ENCODE assay signal across 15 mouse cellular contexts in genomic region chr14:25366009-25366408, GRCm38 (mm10).
A peak's percentile ranks its signal among the peaks of the same experiment; 100 is the strongest.
DNase-seq lines count a peak whose midpoint lies in the region; ATAC-seq and TF ChIP-seq lines count a peak whose summit lies in the region.
"Had no signal": no experiment of that assay in that cellular context is flagged by ENCODE, and none has a peak within 500 bp of the region (broad histone marks: within the 10 kb centered on the region; RNA-seq: fewer than 3 reads in every experiment).

No protein-coding gene starts in this region.

- ATAC-seq in lung, postnatal 0 days: no peak
- no peak for ATAC-seq in limb, embryonic 15.5 days (ENCODE audit: insufficient number of reproducible peaks, low FRiP score, low TSS enrichment, low read depth)
- ATAC-seq: activated CD4-positive, CD25-positive, alpha-beta regulatory T cell, adult 4 months had no signal

- peak overlapping the region; percentile 38; the same call in 1 of the 2 replicates for H3K27ac ChIP-seq in lung, postnatal 0 days (ENCODE audit: low read length)
- peak overlapping the region; percentile 30; the same call in 1 of the 2 replicates for H3K27ac ChIP-seq in limb, embryonic 15.5 days
- H3K27ac ChIP-seq: liver, embryonic 13.5 days; midbrain, embryonic 12.5 days; neural tube, embryonic 13.5 days; stomach, postnatal 0 days had no signal

- DNase-seq in adrenal gland, postnatal 10 days: peak; percentile 65
- no peak for DNase-seq in adrenal gland, postnatal 25 days
- peak; percentile 32 to 35 for DNase-seq in frontal cortex, postnatal 36 days (ENCODE audit: low spot score in 2 of 2)
- DNase-seq in frontal cortex, postnatal 25 days (ENCODE audit: low spot score in 2 of 2): no peak
- peak; percentile 46 for DNase-seq in lung, postnatal 0 days (ENCODE audit: low spot score)
- no peak for DNase-seq in lung, postnatal 36 days
- DNase-seq in layer of hippocampus, postnatal 14 days (ENCODE audit: low spot score in 2 of 2): no peak
- DNase-seq: gastrocnemius, postnatal 36 days; kidney, postnatal 25 days; liver, embryonic 13.5 days had no signal

- peaks cover 7% of the 10 kb centered on the region; the same call in 1 of the 2 replicates for H3K4me1 ChIP-seq in lung, postnatal 0 days (ENCODE audit: insufficient read depth, low read depth, low read length)
- peaks cover 37% of the 10 kb centered on the region for H3K4me1 ChIP-seq in limb, embryonic 15.5 days
- H3K4me1 ChIP-seq: liver, embryonic 13.5 days had no signal

- 42% methylated on average over 5 of the region's 5 CpGs for WGBS in lung, postnatal 0 days
- 75% methylated on average over 5 of the region's 5 CpGs for WGBS in limb, embryonic 15.5 days

- TF ChIP-seq CTCF in lung, postnatal 0 days (IDR thresholded peaks at IDR 0.05): no peak

- no peak for TF ChIP-seq EP300 in lung, postnatal 0 days (IDR thresholded peaks at IDR 0.05)

- H3K9ac ChIP-seq in lung, postnatal 0 days (replicated peaks; ENCODE audit: low read depth): no peak overlapping the region
- no peak overlapping the region for H3K9ac ChIP-seq in limb, embryonic 15.5 days
- H3K9ac ChIP-seq: liver, embryonic 13.5 days; midbrain, embryonic 12.5 days; neural tube, embryonic 13.5 days had no signal

- H3K36me3 ChIP-seq in lung, postnatal 0 days (ENCODE audit: insufficient read depth, low read length): no peaks in the 10 kb centered on the region
- no peaks in the 10 kb centered on the region for H3K36me3 ChIP-seq in limb, embryonic 15.5 days
- H3K36me3 ChIP-seq: liver, embryonic 13.5 days; neural tube, embryonic 13.5 days had no signal

- H3K27me3 ChIP-seq in lung, postnatal 0 days (replicated peaks; ENCODE audit: insufficient read depth, low read length): no peaks in the 10 kb centered on the region
- H3K27me3 ChIP-seq in limb, embryonic 15.5 days: no peaks in the 10 kb centered on the region
- H3K27me3 ChIP-seq: liver, embryonic 13.5 days; midbrain, embryonic 12.5 days; neural tube, embryonic 13.5 days had no signal

- no peaks in the 10 kb centered on the region for H3K9me3 ChIP-seq in lung, postnatal 0 days (ENCODE audit: low read length)
- H3K9me3 ChIP-seq in limb, embryonic 15.5 days: no peaks in the 10 kb centered on the region
- H3K9me3 ChIP-seq: liver, embryonic 13.5 days; neural tube, embryonic 13.5 days had no signal

- no peak overlapping the region for H3K4me3 ChIP-seq in lung, postnatal 0 days (ENCODE audit: low read depth, low read length)
- H3K4me3 ChIP-seq in limb, embryonic 15.5 days: no peak overlapping the region
- H3K4me3 ChIP-seq: liver, embryonic 13.5 days; midbrain, embryonic 12.5 days; neural tube, embryonic 13.5 days had no signal

- H3K4me2 ChIP-seq in lung, postnatal 0 days (replicated peaks; ENCODE audit: low read depth, low read length): no peak overlapping the region
- no peak overlapping the region for H3K4me2 ChIP-seq in limb, embryonic 15.5 days
- H3K4me2 ChIP-seq: liver, embryonic 13.5 days; midbrain, embryonic 12.5 days; neural tube, embryonic 13.5 days had no signal

Comparison
In these comparisons a context has a peak if more than half of its experiments do, and no peak if none do; other contexts are left out.
1. DNase-seq: peak in adrenal gland, postnatal 10 days (single experiment), frontal cortex, postnatal 36 days (2 of 2) and lung, postnatal 0 days (single experiment); none in adrenal gland, postnatal 25 days (single experiment), frontal cortex, postnatal 25 days (0 of 2), lung, postnatal 36 days (single experiment) and layer of hippocampus, postnatal 14 days (0 of 2).